Mouse (Mus musculus) bone marrow, adult 2 months (tissue): ENCODE data around the gene Bcar3. TPM values are rescaled to one million over a fixed set of nuclear protein-coding genes. Genes with fewer than 3 reads are reported as not detected.

ENCODE experiments used
- H3K27ac ChIP-seq: fragments of 200-500 bp; 2 replicates; pipeline ENCODE4 v1.5.1; 2012; ENCODE audit warnings: low read depth, mild to moderate bottlenecking, control low read depth, inconsistent platforms, low read length; ENCODE audit not compliant: control insufficient read depth, poor library complexity, insufficient read depth
- H3K4me1 ChIP-seq: fragments of 200-500 bp; 2 replicates; pipeline ENCODE4 v1.6.1; 2011; ENCODE audit warnings: low read length; ENCODE audit not compliant: control insufficient read depth, insufficient read depth
- H3K4me3 ChIP-seq: fragments of 200-500 bp; replicated peaks from 2 replicates; pipeline ENCODE3; 2011; ENCODE audit warnings: mild to moderate bottlenecking, low read depth, low read length, control low read depth; ENCODE audit not compliant: control insufficient read depth
- CTCF ChIP-seq: fragments of 200-500 bp; IDR thresholded peaks from 2 replicates; pipeline ENCODE4 v1.5.1; 2011; ENCODE audit warnings: low read length, control low read depth; ENCODE audit not compliant: control insufficient read depth, insufficient read depth
- POLR2A ChIP-seq: fragments of 200-500 bp; IDR thresholded peaks from 2 replicates; pipeline ENCODE4 v1.6.1; 2011; ENCODE audit warnings: low read depth, mild to moderate bottlenecking, control low read depth, low read length, borderline replicate concordance; ENCODE audit not compliant: control insufficient read depth
- WGBS: fragments of 180-500 bp; shearing (Covaris S2); methylation state at CpG from one replicate; pipeline ENCODE4 v1.1.7; 2018; 5-methylcytosine and 5-hydroxymethylcytosine counted together
- polyA plus RNA-seq: library from polyadenylated mRNA; stranded (reverse); fragments of >200 nt; gene quantifications from 2 replicates; pipeline ENCODE4 v1.2.4, GENCODE M21; 2011; ENCODE audit warnings: low replicate concordance; ENCODE audit not compliant: missing spikeins, insufficient read depth, insufficient read length

The Bcar3 gene
- polyA plus RNA-seq, 1 experiment, result 2.2 TPM

DNA sequence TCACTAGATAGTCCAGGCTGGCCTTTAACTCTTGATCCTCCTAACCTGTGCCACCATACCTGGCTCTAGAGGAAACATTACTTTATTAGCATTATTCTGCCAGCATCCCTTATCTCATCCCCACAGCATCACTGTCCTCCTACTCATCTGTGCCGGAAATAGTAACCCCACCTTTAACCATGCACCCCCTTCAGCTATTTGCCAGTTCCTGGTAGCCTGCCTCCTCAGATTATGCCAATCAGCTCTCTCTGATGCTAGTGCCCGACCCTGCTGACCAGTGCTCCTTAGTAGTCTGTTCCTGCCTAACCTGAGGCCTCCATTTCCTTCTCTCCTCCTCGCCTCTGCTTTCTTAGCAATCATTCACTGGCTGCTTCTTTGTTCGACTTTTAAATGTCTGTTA is 253.5 kb downstream of the Bcar3 start:
- no peak overlapping the region for H3K4me3 ChIP-seq
- peaks cover 3% of the 10 kb centered on the region for H3K4me1 ChIP-seq
- WGBS, result 50% methylated on average over 4 of the region's 4 CpGs
- TF ChIP-seq POLR2A (no peak), CTCF (no peak)
- H3K27ac ChIP-seq, result no peak overlapping the region

GRCm38 (mm10) chr3:122551174-122551573 is 257.2 kb downstream of the Bcar3 start:
- 48% methylated on average over 3 of the region's 3 CpGs for WGBS
- H3K27ac ChIP-seq, result no peak overlapping the region
- TF ChIP-seq POLR2A, result no peak
- no peak for TF ChIP-seq CTCF
- no peak overlapping the region for H3K4me3 ChIP-seq
- peaks cover 3% of the 10 kb centered on the region for H3K4me1 ChIP-seq

- H3K4me3 ChIP-seq, result no peak overlapping the region
- 59% methylated on average over 2 of the region's 2 CpGs for WGBS
- H3K27ac ChIP-seq, result no peak overlapping the region
- no peak for TF ChIP-seq CTCF
- TF ChIP-seq POLR2A, result no peak
- H3K4me1 ChIP-seq, result no peaks in the 10 kb centered on the region
Measured at GRCm38 (mm10) chr3:122557766-122558165, 263.8 kb downstream of the Bcar3 start.

- no peak for TF ChIP-seq POLR2A
- no peak for TF ChIP-seq CTCF
- no peaks in the 10 kb centered on the region for H3K4me1 ChIP-seq
- 73% methylated on average over 7 of the region's 7 CpGs for WGBS
- H3K4me3 ChIP-seq, result no peak overlapping the region
- no peak overlapping the region for H3K27ac ChIP-seq
Measured at GRCm38 (mm10) chr3:122565285-122565684, 271.3 kb downstream of the Bcar3 start.

DNA sequence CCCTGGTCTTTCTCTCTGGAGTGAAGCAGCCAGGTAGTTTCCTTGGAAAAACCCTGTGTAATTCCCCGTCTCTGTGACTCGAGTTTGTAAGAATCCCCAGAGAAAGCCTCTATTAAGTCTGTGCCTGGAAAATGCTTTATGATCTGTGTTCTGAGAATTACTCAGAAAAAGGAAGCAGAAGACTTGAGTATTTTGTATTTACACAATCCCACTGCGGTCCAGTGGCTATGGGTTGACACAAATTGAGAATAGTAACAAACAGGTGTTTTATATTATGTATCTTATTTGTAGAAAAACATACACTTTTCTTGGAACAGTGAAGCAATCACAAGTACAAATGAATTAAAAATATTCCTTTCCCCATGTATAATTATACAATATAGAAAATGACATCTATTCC is 272.2 kb downstream of the Bcar3 start:
- TF ChIP-seq CTCF (no peak), POLR2A (no peak)
- Histone ChIP-seq H3K27ac (no peak overlapping the region), H3K4me3 (no peak overlapping the region), H3K4me1 (no peaks in the 10 kb centered on the region)
- 38% methylated on average over 3 of the region's 3 CpGs for WGBS

GRCm38 (mm10) chr3:122566549-122566948 is 272.6 kb downstream of the Bcar3 start:
- Histone ChIP-seq H3K27ac (no peak overlapping the region), H3K4me3 (no peak overlapping the region), H3K4me1 (no peaks in the 10 kb centered on the region)
- TF ChIP-seq POLR2A (no peak), CTCF (no peak)
- WGBS, result 10% methylated on average over 4 of the region's 4 CpGs

- WGBS, result 72% methylated on average over 5 of the region's 5 CpGs
- no peak overlapping the region for H3K4me3 ChIP-seq
- no peak for TF ChIP-seq POLR2A
- TF ChIP-seq CTCF, result no peak
- H3K27ac ChIP-seq, result no peak overlapping the region
- no peaks in the 10 kb centered on the region for H3K4me1 ChIP-seq
Measured at GRCm38 (mm10) chr3:122573426-122574286, 279.7 kb downstream of the Bcar3 start.

DNA sequence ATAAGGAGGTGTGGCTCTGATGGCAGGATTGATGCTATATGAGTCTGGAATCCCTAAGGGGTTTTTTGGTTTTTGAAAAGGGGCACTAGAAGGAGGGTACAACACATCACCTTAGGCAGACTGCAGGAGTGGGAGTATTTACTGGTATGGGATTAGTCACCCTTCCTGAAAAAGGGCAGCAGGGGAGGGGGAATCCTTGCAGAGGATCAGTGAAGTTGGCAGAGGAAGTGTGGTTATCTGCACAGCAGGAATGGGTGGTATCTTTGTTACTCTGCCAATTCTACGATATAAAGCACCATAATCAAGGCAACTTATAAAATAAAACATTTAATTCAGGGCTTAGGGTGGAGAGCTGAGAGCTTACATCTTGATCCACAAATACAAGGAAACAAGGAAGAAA is 281.0 kb downstream of the Bcar3 start:
- no peak overlapping the region for H3K27ac ChIP-seq
- TF ChIP-seq CTCF (no peak), POLR2A (no peak)
- H3K4me1 ChIP-seq, result no peaks in the 10 kb centered on the region
- WGBS, result 41% methylated on average over 1 of the region's 1 CpGs
- H3K4me3 ChIP-seq, result no peak overlapping the region
